Mouse (Mus musculus) spleen, adult 2 months (tissue): ENCODE measurements around the gene Cd209b.

ENCODE experiments used
- CTCF ChIP-seq: fragments of 200-500 bp; IDR thresholded peaks from 2 replicates; pipeline ENCODE4 v1.5.1; 2011; ENCODE audit warnings: mild to moderate bottlenecking, inconsistent platforms; ENCODE audit not compliant: insufficient read depth, insufficient read length, insufficient replicate concordance; ENCODE audit errors: extremely low read depth
- POLR2A ChIP-seq: fragments of 200-500 bp; IDR thresholded peaks from 2 replicates; pipeline ENCODE4 v1.6.1; 2011; ENCODE audit warnings: low read depth, low read length, inconsistent platforms

- TF ChIP-seq CTCF = no peak
- no peak for TF ChIP-seq POLR2A
Measured at GRCm38 (mm10) chr8:3940023-3940422, 13.4 kb upstream of the Cd209b start.
